Mouse (Mus musculus) intestine, embryonic 14.5 days (tissue): ENCODE measurements around the gene Slc6a19. TPM values are rescaled to one million over a fixed set of nuclear protein-coding genes. Genes with fewer than 3 reads are reported as not detected.
A peak's percentile ranks its signal among the peaks of the same experiment; 100 is the strongest.
"Not testable (repeated sequence)": the region's sequence is repeated elsewhere in the genome, so short reads cannot be mapped to it uniquely, and the experiment has no call there.

ENCODE experiments used
- ATAC-seq: fragments of 200-750 bp; cut with Nextera tagmentation; replicated peaks from 2 replicates; pipeline ENCODE4 v1.8.0; 2017; ENCODE audit warnings: low read depth, moderate number of reproducible peaks, moderate TSS enrichment, moderate library complexity; ENCODE audit not compliant: low FRiP score, low TSS enrichment
- DNase-seq: peaks from one replicate; pipeline ENCODE4 v3.0.0-alpha.2; 2018; ENCODE audit warnings: low spot score
- H3K27ac ChIP-seq: fragments of 300-500 bp; sonication (generic); 2 replicates; pipeline ENCODE4 v1.5.1; 2014; ENCODE audit warnings: low read depth, mild to moderate bottlenecking, control low read depth
- H3K27me3 ChIP-seq: fragments of 300-500 bp; sonication (generic); replicated peaks from 2 replicates; pipeline ENCODE4 v1.6.1; 2014; ENCODE audit warnings: low read length, control low read depth; ENCODE audit not compliant: control insufficient read depth, insufficient read depth
- H3K36me3 ChIP-seq: fragments of 300-500 bp; sonication (generic); 2 replicates; pipeline ENCODE4 v1.6.1; 2014; ENCODE audit warnings: low read length, control low read depth; ENCODE audit not compliant: control insufficient read depth, insufficient read depth
- H3K4me1 ChIP-seq: fragments of 300-500 bp; sonication (generic); replicated peaks from 2 replicates; pipeline ENCODE4 v1.6.1; 2014; ENCODE audit warnings: low read length, control low read depth, mixed read lengths; ENCODE audit not compliant: control insufficient read depth, insufficient read depth
- H3K4me2 ChIP-seq: fragments of 300-500 bp; sonication (generic); 2 replicates; pipeline ENCODE4 v1.6.1; 2014; ENCODE audit warnings: low read length
- H3K4me3 ChIP-seq: fragments of 300-500 bp; sonication (generic); 2 replicates; pipeline ENCODE4 v1.5.1; 2014; ENCODE audit warnings: low read depth, low read length, control low read depth, mixed read lengths
- H3K9ac ChIP-seq: fragments of 300-500 bp; sonication (generic); 2 replicates; pipeline ENCODE4 v1.6.1; 2014; ENCODE audit warnings: mild to moderate bottlenecking, low read length
- H3K9me3 ChIP-seq: fragments of 300-500 bp; sonication (generic); 2 replicates; pipeline ENCODE4 v1.6.1; 2016; ENCODE audit warnings: low read length, control low read depth; ENCODE audit not compliant: control insufficient read depth
- WGBS: fragments of 180-500 bp; shearing (Covaris S2); extraction: QIAGEN DNeasy Blood & Tissue Kit; methylation state at CpG from one replicate; pipeline ENCODE4 v1.1.7; 2014; 5-methylcytosine and 5-hydroxymethylcytosine counted together
- polyA plus RNA-seq: library from polyadenylated mRNA; unstranded; fragments of >200 nt; fragmentation: Nextera tagmentation; extraction: Ambion mirVana; gene quantifications from 2 replicates; pipeline ENCODE4 v1.2.1, GENCODE M21; 2014

Gene Slc6a19
- 0.13 and 0.28 TPM in 2 replicates for polyA plus RNA-seq

DNA sequence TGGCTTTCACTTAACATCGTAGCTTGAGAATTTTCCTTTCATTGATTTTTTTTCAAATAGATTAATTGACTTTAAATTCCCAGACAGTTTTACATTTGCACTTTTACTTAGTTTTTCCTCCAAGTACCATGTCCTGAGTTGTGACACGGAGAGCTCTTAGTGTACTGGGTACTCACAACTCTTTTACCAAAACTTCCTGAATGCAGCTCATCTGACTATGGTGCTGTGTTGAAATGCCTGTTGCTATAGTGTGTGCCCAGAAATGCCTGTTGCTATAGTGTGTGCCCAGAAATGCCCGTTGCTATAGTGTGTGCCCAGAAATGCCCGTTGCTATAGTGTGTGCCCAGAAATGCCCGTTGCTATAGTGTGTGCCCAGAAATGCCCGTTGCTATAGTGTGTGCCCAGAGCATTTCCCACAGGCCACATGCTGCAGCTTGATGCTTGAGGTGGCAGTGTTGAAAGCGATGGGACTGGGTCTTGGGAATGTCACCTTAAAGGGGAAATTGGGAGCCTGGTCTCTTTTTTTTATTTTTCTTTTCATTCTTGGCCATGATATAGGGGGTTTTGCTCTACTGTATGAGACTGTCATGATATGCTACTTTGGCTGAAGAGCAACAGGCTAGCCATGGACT lies at the start of gene Slc6a19:
Gene Slc6a19, minus strand, starts transcription at position 172 of the 632 bp plus-strand sequence.
- WGBS, result 90% methylated on average over 7 of the region's 7 CpGs
- H3K4me2 ChIP-seq, result no peak within 1 kb of the TSS
- no peak within 1 kb of the TSS for H3K9ac ChIP-seq
- H3K4me1 ChIP-seq, result no peaks in the 10 kb centered on the region
- no peak within 1 kb of the TSS for H3K4me3 ChIP-seq
- no peak within 1 kb of the TSS for H3K27ac ChIP-seq
- H3K9me3 ChIP-seq, result no peaks in the 10 kb centered on the region
- DNase-seq (no peak), ATAC-seq (no peak)
- H3K36me3 ChIP-seq, result no peaks in the 10 kb centered on the region
- no peaks in the 10 kb centered on the region for H3K27me3 ChIP-seq

DNA sequence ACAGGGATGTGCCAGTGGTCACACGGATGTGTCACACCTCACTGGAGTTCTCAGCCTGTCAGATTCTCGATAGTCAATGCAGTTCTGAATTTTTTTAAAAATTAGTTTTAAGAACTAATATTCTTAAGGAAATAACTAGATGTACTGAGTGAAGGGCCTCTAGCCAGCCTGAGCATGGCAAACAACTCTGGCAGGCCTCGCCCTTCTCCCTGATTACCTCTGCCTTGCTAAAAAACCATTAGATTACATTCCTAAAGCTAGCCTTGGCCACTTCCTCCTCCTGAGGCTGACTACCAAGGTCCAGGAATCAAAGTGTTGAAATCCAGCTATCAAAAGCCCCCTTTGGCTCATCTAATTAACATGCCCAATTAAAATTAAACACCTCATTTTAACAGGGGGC lies 46.6 kb upstream of the Slc6a19 start:
- H3K4me3 ChIP-seq, result no peak overlapping the region
- DNase-seq (no peak), ATAC-seq (no peak)
- no peak overlapping the region for H3K4me2 ChIP-seq
- H3K9ac ChIP-seq, result no peak overlapping the region
- H3K9me3 ChIP-seq, result no peaks in the 10 kb centered on the region
- H3K4me1 ChIP-seq, result peaks cover 3% of the 10 kb centered on the region; the same call in 1 of the 2 replicates
- H3K36me3 ChIP-seq, result no peaks in the 10 kb centered on the region
- no peaks in the 10 kb centered on the region for H3K27me3 ChIP-seq
- WGBS, result 90% methylated on average over 3 of the region's 3 CpGs
- H3K27ac ChIP-seq, result no peak overlapping the region

DNA sequence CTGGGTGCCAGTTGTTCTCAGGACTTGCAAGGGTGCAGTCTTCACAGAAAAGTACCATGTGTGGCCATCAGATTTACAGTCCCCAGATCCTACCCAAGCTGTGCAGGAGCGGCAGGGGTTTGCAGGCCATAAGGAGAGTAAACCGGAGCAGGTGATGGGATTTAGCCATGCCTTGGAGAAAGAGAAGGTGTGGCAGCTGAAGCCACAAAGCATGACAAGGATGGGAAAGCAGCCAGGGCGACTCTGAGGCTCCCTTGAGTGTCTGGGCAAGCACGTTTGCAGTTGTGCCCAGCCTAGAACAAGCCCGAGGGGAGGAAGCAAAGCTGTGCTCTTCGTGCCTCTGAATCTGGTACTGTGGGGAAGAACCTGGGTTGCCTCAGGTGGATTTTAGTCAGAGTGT lies 45.8 kb upstream of the Slc6a19 start:
- no peak overlapping the region for H3K4me2 ChIP-seq
- no peaks in the 10 kb centered on the region for H3K27me3 ChIP-seq
- no peaks in the 10 kb centered on the region for H3K36me3 ChIP-seq
- 79% methylated on average over 6 of the region's 6 CpGs for WGBS
- H3K27ac ChIP-seq, result no peak overlapping the region
- ATAC-seq (no peak), DNase-seq (no peak)
- no peak overlapping the region for H3K9ac ChIP-seq
- H3K9me3 ChIP-seq, result no peaks in the 10 kb centered on the region
- H3K4me1 ChIP-seq, result peaks cover 3% of the 10 kb centered on the region; the same call in 1 of the 2 replicates
- no peak overlapping the region for H3K4me3 ChIP-seq

DNA sequence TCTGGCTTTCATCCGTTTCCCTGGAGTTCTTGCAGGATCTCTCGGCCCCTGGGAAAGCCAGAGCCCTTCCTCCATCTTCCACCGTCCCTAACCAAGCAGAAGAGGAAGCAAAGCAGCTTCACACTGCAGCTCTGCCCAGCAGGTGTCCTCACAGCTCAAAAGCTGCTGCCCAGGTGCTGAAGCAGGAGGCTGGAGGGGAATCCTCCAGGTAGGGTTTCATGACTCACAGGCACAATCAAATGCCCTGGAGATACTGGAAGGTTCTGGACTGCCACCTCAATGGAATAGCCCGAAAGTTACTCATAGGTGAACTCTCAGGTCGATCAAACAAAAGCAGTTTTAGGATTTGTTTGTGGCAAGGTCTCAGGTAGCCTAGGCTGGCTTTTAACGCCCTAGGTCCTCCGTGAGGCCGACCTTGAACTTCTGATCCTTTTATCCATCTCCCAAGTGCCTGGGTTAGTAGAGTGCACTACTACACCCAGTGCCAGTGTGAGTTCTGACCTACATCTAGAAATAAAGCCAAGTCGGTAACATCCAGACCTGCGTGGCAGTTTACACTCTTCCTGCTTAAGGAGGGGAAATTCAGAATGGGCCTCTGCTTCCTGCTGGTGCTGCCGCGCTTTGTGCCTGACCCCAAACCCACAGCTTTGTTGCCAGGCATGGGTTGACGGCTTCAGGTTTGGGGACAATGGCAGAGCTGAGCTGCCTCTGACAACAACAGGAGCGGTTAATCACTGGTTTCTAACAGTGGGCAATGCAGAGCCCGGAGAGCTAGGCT lies 44.2 kb upstream of the Slc6a19 start:
- DNase-seq (no peak), ATAC-seq (peak; percentile 57; the same call in 1 of the 2 replicates)
- WGBS, result 43% methylated on average over 15 of the region's 15 CpGs

DNA sequence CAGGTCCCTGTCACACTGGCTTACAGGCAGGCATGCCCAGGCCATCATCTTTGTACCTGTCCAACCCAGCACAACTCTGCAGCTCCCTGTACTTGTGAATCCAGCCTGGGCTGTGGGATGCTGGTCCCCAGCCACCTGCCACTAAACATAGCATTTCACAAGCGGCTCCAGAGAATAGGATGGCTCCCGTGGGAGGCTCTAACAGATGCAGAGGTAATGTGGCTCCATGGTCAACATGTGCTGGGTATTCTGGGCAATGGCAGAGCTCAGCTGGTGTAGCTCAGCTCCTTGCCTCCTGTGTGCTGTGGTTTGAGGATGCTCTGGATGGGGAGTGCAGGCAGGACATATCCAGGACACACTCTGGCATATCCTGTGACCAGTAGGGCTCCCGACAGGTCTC lies 39.0 kb upstream of the Slc6a19 start:
- no peak for DNase-seq
- 67% methylated on average over 3 of the region's 3 CpGs for WGBS
- Histone ChIP-seq H3K36me3 (no peaks in the 10 kb centered on the region), H3K4me3 (no peak overlapping the region), H3K9me3 (no peaks in the 10 kb centered on the region), H3K27ac (no peak overlapping the region), H3K27me3 (no peaks in the 10 kb centered on the region), H3K4me1 (no peaks in the 10 kb centered on the region), H3K9ac (no peak overlapping the region), H3K4me2 (no peak overlapping the region)
- ATAC-seq, result no peak

More for the DNA sequence above, 44.2 kb upstream of the Slc6a19 start:
- H3K9me3 ChIP-seq, result no peaks in the 10 kb centered on the region
- H3K4me2 ChIP-seq, result no peak overlapping the region
- 0 out of 2 replicates have a peak overlapping the region, but pooled peaks have one; percentile 14 for H3K27ac ChIP-seq
- H3K4me3 ChIP-seq, result no peak overlapping the region
- no peak overlapping the region for H3K9ac ChIP-seq
- H3K4me1 ChIP-seq, result peaks cover 3% of the 10 kb centered on the region; the same call in 1 of the 2 replicates
- no peaks in the 10 kb centered on the region for H3K27me3 ChIP-seq
- H3K36me3 ChIP-seq, result no peaks in the 10 kb centered on the region

DNA sequence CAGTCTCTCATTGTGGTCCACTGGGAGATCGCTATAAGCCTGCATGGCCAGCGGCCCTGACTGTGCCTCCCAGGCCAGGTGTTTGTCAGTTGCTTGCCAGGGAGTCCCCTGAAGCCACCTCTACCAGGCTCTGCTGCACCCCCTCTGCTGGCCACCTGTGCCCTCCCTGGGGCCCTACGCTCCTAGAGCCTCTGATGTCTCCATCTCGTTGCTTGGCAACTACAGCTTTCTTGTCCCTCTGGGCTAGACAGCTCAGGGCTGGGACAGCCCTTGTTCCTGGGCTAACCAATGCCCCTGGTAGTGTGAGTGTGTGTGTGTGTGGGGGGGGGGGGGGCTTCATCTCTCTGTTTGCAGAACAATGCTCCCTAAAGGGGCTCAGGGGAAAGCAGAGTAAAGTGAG lies 38.3 kb upstream of the Slc6a19 start:
- ATAC-seq, result no peak
- Histone ChIP-seq H3K4me1 (no peaks in the 10 kb centered on the region), H3K27me3 (no peaks in the 10 kb centered on the region), H3K4me3 (no peak overlapping the region), H3K4me2 (no peak overlapping the region), H3K36me3 (no peaks in the 10 kb centered on the region), H3K27ac (no peak overlapping the region), H3K9ac (no peak overlapping the region), H3K9me3 (no peaks in the 10 kb centered on the region)
- WGBS, result 63% methylated on average over 4 of the region's 4 CpGs
- no peak for DNase-seq

DNA sequence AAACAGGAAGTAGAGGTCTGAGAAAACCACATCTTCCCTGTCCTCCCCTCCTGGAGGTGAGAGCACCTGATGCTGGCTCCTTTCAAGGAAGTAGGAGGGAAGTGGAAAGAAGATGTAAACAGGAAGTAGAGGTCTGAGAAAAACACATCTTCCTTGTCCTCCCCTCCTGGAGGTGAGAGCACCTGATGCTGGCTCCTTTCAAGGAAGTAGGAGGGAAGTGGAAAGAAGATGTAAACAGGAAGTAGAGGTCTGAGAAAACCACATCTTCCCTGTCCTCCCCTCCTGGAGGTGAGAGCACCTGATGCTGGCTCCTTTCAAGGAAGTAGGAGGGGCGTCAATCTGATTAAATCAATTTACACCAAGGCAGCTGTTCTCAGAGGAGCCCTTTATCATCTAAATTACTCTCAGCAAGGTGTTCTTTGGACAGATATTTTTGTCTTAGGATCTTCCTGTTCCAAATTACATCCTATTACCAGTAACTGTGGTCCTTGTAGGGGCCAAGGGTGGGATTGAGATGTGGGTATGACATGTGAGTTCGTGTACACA lies 35.8 kb upstream of the Slc6a19 start:
- not testable (repeated sequence) for H3K27ac ChIP-seq, H3K9me3 ChIP-seq, H3K4me1 ChIP-seq, ATAC-seq, H3K27me3 ChIP-seq, H3K4me3 ChIP-seq, H3K4me2 ChIP-seq, H3K36me3 ChIP-seq, DNase-seq, H3K9ac ChIP-seq
- WGBS, result 39% methylated on average over 2 of the region's 2 CpGs

DNA sequence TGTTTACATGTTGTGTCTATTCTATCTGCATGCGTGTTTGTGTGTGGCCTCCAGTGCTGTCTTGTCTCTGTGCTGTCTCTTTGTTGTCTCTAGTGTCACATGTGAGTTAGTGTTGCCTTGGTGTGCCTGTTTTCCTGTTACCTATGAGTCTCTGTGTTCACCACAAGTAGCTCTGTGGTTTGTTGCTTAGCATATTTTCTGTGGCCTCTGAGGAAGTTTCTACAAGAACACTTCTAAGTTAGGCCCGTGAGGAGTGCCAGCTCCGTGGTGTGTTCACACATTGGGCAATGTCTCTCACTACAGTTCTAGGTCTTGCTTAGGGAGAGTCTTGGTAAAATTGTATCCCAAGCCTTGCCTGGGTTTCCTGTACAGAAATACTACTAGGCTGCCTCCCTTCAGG lies 32.3 kb upstream of the Slc6a19 start:
- H3K4me1 ChIP-seq, result peaks cover 7% of the 10 kb centered on the region
- ATAC-seq, result no peak

More for the DNA sequence above, 32.3 kb upstream of the Slc6a19 start:
- H3K36me3 ChIP-seq, result no peaks in the 10 kb centered on the region
- no peak overlapping the region for H3K4me2 ChIP-seq
- WGBS, result 88% methylated on average over 3 of the region's 3 CpGs
- no peak overlapping the region for H3K9ac ChIP-seq
- H3K27me3 ChIP-seq, result peaks cover 4% of the 10 kb centered on the region
- no peak overlapping the region for H3K27ac ChIP-seq
- no peaks in the 10 kb centered on the region for H3K9me3 ChIP-seq
- H3K4me3 ChIP-seq, result no peak overlapping the region
- no peak for DNase-seq
